Mouse (Mus musculus): ENCODE results near the gene Zfyve1.

DNA sequence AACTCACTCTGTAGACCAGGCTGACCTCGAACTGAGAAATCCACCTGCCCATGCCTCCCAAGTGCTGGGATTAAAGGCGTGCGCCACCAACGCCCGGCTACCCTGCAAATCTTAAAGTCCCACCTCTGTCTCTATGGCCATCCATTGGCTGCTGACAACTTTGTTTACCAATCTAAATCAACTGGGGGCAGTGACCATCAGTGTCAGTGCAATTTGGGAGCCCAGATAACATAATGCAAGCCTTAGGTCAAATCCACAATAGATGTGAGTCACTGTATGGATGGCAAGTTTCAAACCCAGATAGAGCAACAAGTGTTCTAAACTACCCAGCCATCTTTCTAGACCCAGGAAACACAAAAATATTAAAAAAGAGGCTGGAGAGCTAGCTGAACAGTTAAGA, 5.3 kb upstream of the Zfyve1 start:
- TF ChIP-seq CTCF (IDR thresholded peaks at IDR 0.05; ENCODE audit: low read depth, low read length) (no peak), GATA1 (IDR thresholded peaks at IDR 0.05; ENCODE audit: borderline replicate concordance, low read length) (no peak), POLR2AphosphoS5 (IDR thresholded peaks at IDR 0.05; ENCODE audit: insufficient replicate concordance, low read depth, low read length) (no peak), TAL1 (conservative IDR thresholded peaks at IDR 0.05; ENCODE audit: low read depth, low read length) (no peak), GATA2 (IDR thresholded peaks at IDR 0.05; ENCODE audit: borderline replicate concordance, low read depth, low read length) (no peak)
